Mouse (Mus musculus): ENCODE measurements around the gene Kcnj12. TPM values are rescaled to one million over a fixed set of nuclear protein-coding genes. Genes with fewer than 3 reads are reported as not detected.
A peak's percentile ranks its signal among the peaks of the same experiment; 100 is the strongest.

Kcnj12 gene
- 10 to 100 TPM; 59.6 to 63.8 (median 62.0) TPM for total RNA-seq (2022)

DNA sequence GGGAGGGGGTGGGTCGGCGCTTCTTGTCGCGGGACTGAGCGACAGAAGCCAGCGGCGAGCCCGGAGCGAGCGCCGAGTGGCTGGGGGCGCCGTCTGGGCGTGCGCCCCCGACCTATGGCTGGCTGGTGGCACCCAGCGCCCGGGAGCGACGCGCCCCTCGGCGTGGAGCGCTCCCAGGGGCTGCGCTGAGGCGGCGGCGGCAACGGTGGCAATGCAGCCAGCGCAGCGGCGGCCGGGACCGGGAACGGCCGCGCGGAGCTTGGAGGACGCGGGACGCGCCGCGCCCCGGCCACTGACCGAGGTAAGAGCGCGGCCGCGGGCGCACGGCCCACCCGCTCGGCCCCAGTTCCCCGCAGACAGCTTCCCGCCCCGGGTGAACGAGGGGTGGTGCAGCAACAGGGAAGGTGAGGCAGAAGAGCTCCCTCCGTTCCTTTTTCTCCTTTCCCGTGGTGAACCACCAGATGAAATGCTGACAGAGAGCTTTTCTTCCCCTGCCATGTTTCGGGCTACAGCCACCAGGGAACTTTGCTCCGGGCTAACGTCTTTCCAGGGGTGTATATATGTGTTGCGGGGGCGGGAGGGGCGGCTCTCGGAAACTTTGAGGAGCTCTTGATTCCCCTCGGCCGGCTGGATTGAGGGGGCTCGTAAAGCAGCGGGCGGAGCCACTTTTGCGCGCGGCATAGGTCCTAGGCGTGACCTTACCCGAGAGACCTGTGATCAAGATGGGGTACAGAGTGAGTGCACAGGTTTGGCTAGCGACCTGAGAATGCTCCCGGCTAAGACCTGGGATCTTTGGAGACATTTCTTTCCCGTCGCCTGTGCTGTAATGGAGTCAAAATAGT lies at the start of gene Kcnj12:
Kcnj12 (plus strand) TSS at position 15 of the 842 bp plus-strand sequence.
- DNase-seq (ENCODE audit: low spot score in 2 of 2) = no peak

DNA sequence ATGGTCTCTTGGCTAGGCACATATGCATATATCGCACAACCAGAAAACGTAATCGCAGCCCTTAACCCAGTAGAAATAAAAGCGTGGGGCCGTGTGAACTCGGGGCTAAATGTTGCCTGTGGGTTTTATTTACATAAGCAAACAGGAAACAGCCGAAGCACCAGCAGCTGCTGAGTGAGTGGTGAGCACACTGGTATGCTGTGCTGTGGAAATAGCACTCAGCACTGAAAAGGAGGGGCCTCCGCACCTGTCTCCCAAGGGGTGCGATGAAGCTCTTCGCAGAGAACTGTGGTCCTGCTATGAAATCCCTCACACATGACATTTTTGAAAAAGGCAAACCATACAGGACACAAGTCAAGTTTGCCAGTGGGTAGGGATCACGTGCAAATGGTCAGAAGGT lies 47.3 kb upstream of the Kcnj12 start:
- no peak for DNase-seq (ENCODE audit: low spot score in 2 of 2)

DNA sequence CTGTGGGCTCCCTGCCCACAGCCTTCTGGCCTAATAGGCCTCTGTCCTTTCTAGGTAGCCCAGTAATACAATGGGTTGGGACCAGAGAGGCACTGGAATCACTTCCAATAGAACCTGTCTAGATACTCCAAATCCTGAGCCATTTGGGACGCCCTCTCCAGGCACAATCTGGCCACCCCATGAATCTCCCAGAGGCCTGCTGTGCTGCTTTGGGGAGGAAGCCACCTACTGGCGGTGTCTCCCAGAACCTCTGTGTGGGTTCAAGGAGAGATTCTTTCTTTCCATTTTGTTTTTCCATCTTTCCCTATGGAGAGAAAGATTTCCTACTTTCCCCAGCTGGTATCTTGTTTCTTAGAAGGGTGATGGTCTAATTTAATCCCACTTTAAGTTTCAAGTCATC lies 46.1 kb upstream of the Kcnj12 start:
- no peak for DNase-seq (ENCODE audit: low spot score in 2 of 2)

DNA sequence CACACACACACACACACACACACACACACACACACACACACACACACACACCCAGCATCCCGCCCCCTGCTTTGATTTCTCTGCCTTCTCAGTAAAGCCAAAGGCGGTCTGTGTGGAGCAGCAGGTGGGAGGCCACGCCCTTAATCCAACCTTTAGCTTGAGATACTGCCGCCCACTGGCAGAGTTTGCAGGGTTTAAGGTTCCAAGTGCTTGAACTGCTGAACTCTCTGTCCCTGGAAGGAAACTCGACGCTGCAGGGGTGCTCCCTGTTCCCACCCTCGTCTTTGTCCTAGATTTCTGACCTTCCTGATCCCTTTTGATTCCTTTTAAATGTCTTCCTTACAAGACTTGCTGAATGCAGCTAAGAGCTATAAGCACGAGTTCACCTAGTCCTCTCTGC lies 45.6 kb upstream of the Kcnj12 start:
- peak; percentile 60 to 73 for DNase-seq (ENCODE audit: low spot score in 2 of 2)

DNA sequence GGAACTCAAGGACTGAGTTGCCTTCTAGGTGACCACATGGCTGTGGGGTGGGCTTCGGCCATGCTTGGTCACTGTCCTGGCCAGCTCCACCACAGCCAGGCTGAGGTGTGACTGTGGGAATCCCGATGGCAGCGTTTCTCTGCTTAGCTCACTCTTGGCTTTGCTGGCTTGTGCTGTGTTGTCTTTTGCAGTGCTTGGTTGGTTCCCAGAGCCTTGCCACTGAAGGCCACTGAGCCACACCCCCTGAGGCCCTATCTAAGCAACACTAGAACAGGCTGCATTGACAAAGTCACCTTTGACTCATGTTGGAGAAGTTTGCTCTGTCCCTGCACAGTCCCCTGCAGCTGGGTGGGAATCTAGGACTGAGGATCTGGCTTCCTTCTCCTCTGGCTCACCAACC lies 45.2 kb upstream of the Kcnj12 start:
- DNase-seq (ENCODE audit: low spot score in 2 of 2) = peak; percentile 33 to 45

DNA sequence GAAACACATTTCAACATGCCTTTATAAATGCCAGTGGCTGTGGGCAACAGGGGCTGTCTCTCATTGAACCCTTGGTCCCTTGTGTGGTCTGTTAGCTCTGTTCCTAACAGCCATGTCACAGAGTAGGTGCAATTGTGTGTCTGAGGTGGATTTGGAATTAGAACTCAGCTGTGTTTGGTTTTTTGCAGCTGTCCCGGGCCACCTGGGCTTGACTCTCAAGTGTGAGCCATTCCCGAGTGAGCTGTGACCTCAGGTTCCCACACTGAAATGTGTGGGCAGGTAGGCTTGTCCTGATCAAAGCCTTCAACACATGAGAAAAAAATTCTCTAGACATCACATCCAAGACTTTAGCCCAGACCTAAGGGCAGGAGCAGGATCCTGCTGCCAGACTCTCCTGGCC lies 43.7 kb upstream of the Kcnj12 start:
- no peak for DNase-seq (ENCODE audit: low spot score in 2 of 2)

DNA sequence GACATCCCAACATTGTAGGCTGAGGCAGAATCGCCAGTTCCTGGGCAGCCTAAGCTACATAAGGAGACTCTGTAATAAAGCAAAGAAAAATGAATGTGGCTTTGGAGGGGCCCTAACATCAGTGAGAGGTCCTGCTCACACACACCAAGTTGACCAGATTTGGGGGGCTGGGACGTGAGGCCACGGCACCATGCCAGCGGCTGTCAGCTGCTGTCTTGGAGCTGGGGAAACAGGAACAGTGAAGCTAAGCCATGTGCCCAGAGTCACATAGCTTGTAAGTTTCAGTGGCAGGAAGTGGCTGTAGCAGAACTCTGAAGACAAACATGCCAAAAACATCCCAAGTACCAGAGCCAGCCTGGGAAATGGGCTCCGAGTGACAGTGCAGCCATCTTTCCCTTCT lies 42.6 kb upstream of the Kcnj12 start:
- no peak for DNase-seq (ENCODE audit: low spot score in 2 of 2)

DNA sequence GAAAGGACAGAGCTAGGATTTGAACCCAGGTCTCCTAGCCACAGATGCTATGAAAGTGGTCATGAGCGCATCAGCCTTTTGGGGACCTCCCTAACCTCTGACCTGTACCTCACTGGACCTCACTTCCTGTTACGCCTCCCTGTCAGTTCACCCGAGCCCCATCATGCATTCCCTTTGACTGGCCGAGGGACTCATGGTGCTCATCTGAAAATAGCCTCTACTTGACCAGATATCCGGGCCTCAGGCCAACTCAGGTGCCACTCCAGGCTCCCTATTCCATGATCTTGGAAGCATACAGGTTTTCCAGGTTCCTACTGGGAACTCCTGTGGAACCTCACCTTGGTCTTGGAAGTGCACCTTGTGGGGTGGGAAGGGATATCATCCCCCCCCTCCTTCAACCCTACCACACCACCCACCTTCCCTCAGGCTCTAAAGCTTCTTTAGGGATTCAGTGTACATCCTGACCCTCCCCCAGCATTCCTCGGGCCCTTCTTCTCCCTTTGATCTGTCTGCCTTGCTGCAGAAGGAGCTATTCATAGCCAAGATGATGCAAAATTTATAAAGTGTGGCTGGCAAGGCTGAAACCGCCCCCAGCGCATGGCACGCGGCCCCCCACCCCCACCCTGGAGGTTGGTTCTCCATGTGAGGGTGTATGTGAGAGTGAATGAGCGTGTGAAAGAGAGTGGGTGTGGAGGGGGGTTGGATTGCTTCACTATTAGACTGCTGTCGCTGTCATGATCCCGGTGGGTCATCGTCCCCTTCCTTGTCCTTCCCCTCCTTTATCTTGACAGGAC lies 40.5 kb upstream of the Kcnj12 start:
- no peak for DNase-seq (ENCODE audit: low spot score in 2 of 2)

DNA sequence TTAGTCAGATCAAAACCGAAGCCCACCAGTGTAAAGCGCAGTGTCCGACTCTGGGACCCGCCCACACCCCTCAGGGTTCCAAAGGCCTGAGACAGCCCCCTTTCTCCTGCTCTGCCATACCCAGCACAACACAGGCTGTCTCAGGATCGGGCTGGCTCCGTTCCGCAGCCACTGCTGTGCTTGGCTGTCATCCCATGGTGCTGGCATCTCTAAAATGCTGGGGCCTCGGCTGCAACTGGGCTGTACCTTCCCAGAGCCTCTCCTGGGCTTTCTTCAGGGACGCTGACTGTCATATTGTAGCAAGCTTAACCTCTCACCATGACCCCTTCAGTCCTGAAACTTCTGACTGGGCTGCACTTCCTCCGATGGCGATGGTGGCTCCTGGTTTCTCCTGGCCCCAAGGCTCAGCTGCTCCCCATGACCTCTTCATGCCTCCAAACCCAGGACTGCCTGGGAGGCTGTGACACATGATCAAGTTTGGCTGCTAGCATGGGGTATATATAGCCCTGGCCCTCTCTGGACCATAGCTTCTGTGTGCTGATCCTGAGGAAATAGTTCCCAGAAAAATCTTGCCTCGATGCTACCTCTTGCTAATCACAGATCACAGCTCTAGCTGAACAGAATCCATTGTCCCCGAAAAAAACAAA lies 37.3 kb upstream of the Kcnj12 start:
- peak; percentile 58 to 70 for DNase-seq (ENCODE audit: low spot score in 2 of 2)

DNA sequence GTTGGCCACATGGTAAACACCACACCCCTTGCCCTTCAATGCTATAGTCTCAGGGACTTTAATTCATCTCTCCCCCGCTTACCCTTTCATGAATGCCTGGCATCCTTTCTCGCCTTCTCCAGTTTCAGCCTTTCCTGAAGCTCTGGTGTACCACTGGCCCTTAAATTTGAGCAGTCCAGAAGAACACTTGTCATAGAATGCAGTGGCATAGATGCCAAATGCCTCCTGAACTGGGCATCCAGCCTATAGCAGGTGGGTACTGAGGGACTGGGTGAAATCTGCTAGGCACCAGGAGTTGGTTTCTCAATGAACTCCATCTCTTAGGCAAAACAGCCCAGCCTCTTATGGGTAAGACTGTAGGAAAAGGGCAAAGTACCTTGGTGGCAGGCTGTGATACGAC lies 31.9 kb upstream of the Kcnj12 start:
- peak in 1 of 2 experiments; percentile 16 for DNase-seq (ENCODE audit: low spot score in 2 of 2)

DNA sequence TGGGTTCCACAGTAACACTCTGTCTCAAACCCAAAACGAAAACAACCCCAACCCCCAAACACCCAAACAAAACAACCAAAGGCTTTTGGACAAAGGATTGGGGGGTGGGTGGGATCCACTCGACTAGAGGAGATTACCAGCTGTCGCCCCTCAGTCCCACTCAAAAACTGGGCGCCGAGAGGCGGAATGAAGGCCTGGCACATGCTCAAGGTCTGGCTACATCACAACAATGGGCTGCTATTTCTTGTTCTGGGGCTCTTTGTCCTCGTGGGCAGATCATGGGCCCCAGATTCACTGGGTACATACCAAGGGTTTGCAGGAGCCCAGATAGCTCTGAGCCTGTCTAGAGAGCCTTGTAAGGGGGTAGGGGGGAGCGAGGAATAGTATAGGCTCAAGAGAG lies 19.6 kb upstream of the Kcnj12 start:
- DNase-seq (ENCODE audit: low spot score in 2 of 2) = no peak

DNA sequence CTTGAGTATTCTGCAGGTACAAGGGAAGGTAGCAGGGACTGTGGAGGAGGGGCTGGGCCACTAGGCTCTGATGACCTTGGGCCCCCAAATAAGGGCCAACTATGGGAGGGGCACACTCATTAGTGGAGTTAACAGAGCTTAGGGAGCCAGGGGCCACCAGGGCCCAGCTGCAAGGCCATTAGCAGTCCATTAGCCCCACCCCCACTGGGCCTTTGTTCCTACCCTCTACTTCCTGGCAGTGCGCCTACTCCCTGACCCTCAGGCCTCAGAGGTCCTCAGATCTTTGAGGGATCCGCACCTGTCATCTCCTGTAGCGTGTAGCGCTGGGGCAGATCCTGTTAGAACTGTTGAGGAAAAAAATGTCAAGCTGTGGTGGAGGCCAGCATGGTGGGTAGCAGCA lies 18.3 kb upstream of the Kcnj12 start:
- DNase-seq (ENCODE audit: low spot score in 2 of 2) = no peak

DNA sequence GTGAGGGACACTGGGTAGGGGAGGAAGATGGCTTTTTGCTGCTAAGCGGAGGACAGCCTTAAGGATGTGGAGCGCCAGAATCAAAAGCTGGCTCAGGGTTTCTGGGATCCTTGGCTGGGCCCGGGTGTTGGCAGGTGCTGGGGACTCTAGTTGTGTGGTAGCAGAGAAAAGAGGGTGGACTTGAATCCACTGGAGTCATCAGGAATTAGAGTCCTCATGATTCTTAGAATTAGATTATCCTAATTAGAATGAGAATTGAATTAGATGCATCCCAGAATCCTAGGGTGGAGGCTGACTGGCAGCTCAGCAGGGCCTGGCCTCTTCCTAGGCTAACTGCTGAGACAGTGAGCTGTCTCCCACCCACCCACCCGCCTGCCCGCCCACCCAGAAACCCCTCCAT lies 17.6 kb upstream of the Kcnj12 start:
- DNase-seq (ENCODE audit: low spot score in 2 of 2) = no peak

DNA sequence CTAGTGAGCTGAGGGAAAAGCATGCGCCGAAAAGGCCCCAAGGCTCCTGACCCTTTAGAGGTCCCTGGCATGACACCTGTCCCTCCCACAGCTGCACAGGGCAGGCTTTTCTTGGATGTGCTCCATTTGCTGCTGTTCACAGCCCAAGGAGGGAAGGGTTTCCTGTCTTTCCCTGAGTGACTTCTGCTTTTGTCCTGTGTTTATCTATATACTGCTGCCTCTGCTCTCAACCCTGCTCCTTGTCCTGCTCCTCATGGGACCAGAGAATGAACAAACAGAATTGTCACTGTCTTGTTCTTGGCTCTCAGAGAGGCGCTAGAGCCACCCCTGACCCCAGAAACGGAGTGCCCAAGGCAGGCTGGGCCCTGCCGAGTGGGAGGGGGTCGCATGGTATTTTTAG lies 17.0 kb upstream of the Kcnj12 start:
- no peak for DNase-seq (ENCODE audit: low spot score in 2 of 2)

DNA sequence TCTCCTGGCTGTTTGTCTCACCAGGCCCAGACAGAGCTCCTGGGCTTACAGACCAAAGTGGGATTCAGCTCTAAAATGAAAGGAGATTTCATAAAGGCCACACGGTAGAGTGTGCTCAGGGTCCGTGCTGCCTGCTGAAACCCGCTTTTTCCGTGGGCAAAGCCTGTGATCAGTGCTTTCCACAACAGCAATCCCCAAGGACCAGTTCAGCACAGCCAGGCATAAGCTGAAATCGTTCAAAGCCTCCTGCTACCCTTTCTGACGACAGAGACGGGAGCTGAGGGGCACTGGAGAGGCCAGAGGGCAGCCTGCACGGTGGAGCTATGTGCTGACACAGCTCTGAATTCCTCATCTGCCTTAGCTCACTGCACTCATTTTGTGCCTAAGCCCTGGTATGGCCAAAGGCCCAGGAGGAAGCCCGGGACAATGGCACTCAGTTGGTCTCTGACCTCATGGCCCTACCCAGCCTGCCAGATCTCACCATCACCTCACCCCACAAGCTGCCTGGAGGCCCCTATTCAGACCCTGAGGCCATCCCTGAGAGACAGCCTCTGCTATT lies 10.5 kb upstream of the Kcnj12 start:
- DNase-seq (ENCODE audit: low spot score in 2 of 2) = no peak

DNA sequence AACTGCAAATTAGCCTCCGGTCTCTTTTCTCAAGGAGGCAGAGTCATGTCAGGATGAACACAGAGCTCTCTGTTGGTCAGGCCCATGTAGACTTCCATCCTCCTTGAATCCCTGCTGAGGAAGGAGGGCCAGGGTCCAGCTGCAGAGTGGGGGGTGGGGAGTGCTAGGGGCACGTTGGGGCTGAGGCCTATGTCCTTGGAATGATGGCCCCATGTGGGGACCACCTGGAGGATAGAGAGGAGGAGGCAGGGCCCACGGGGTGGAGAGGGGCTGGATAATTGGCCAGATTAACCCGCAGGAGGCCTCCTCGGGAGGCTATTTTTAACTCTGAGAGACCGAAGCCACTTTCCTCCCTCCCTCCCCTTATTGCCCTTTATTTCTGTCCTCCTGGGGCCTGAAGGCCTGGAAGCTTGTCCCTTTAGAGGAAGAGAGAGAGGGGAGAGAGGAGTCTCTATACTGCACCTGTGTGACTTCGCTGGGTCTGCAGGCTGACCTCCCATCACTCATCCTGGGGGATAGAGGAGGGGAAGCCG lies 5.4 kb upstream of the Kcnj12 start:
- no peak for DNase-seq (ENCODE audit: low spot score in 2 of 2)

DNA sequence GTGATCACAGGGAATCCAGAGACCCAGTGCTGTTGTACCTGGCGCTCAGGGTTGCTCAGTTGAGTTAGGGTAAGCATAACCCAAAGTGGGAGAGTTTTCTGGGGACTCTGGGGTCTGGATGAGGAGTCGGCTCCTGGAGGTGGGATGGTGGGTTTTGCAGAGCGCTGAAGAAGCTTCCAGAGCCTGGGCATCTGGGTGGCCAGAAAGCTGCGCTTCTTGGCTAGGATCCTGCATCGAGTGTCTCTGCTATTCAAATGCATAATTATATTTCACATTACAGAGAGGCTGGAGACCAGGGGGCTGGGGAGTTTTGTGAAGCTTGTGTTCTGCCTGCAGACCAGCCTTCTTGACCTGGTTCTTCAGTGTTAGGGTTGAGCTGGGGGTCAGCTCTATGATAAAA lies 1.2 kb upstream of the Kcnj12 start:
- no peak for DNase-seq (ENCODE audit: low spot score in 2 of 2)

DNA sequence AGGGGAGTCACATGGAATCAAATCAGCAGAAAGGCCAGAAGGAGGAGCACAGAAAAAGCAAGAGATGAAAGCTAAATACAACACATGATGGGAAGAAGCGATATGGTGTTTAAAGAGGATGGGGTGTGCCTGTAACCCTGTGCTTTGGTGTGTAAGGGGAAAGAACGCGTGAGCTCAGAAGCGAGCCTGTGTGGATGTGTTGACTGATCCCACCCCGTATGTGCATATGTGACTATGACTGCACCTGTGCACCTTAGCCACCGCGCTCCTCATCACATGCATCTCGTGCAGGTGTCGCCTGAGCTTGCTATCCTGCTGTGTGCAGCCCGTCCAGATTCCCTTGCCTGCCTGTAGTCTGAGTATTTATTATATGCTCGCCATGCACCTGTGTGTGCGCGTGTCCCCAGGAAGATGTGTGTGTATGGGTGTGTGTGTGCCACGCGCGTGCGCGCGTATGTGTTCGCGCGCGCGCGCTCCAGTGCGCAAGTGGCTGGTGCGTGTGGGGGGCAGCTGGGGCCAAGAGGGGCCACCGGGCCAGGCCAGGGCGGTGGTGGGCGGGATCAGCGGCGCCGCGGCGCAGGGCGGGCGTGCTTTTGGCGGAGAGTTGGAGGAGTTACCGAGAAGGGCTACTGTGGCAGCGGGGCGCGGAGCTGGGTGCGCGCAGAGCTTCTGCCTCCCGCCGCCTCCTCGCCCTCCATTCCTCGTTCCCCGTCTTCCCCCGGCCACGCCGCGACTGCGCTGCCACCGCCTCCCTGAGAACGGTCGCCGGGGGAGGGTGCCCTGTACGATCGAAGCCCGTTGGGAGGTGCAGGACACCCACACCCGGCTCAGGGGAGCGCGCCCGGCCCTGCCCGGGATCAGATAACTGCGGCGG lies 451 bp upstream of the Kcnj12 start:
- peak; percentile 61 to 68 for DNase-seq (ENCODE audit: low spot score in 2 of 2)

DNA sequence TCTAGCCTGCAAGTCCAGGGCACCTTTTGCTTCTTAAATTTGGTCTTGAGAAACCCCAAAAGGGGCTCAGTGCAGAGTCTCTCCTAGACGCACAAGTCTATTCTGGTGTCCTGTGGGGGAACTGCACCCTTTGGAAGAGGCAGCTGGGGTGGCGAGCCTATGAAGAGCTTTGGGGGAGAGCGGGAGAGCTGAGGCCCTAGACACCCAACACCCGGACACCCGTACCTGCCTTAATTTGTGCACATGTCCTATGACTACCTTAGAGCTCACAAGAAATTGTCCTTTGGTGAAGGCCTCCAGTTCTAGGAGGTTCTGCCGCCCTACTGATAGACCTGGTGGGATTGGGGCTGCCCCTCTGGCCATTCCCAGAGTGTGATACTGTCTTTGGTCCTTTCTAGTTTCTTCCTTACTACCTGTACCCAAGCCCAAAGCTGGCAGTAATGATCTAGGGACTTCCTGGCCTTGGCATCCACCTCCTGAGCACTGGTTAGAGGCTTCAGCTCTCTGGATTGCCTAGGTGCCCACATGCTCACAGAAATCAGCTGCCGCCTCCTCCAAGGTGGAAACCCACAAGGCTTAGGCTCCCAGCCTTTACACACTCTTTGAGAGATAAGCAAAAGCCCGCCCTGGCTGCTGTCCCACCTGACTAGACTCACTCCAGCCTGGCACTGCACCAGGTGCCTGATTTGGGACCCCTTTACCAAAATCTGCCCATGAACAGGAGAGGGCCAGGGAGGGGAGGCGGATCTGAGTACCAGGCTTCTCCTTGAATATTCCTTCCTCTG lies 1.2 kb downstream of the Kcnj12 start:
- DNase-seq (ENCODE audit: low spot score in 2 of 2) = no peak

DNA sequence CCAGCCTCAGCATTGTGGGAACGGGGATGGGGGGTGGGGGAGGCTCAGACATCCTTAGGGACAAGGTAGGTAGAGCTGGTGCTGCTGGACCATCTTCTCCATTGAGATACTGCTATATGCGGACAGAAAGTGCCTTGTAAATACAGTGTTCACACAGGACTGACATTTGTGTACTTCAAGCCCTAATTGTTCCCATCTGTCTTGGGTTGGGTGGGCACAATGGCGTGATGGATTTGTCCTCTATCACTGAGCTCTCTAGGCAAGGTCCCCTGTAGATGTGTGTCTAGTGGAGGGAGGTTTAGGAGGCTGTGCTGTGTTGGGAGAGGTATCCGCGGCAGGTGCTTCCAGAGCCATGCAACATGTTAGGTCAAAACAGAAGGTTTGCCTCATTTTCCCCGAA lies 2.0 kb downstream of the Kcnj12 start:
- no peak for DNase-seq (ENCODE audit: low spot score in 2 of 2)
